11 mouse cellular contexts compared by ENCODE assay signal in genomic region chr2:45063300-45063890, GRCm38 (mm10). TPM values are rescaled to one million over a fixed set of nuclear protein-coding genes. Genes with fewer than 3 reads are reported as not detected.
A peak's percentile ranks its signal among the peaks of the same experiment; 100 is the strongest.
DNase-seq lines count a peak whose midpoint lies in the region; ATAC-seq and TF ChIP-seq lines count a peak whose summit lies in the region.
"Had no signal": no experiment of that assay in that cellular context is flagged by ENCODE, and none has a peak within 500 bp of the region (broad histone marks: within the 10 kb centered on the region; RNA-seq: fewer than 3 reads in every experiment).

No protein-coding gene starts in this region.

- no peak for DNase-seq in heart, postnatal 25 days (ENCODE audit: low spot score)
- no peak for DNase-seq in liver, embryonic 13.5 days
- DNase-seq in hindbrain, postnatal 0 days (ENCODE audit: low spot score): no peak
- DNase-seq in ovary, postnatal 10 days (ENCODE audit: low spot score): no peak
- DNase-seq: adrenal gland, postnatal 25 days; right cerebral cortex, adult 18-20 months; thymus, postnatal 4 days had no signal

- H3K27me3 ChIP-seq in heart, embryonic 14.5 days (ENCODE audit: control insufficient read depth, insufficient read depth, low read length): no peaks in the 10 kb centered on the region
- H3K27me3 ChIP-seq in liver, embryonic 13.5 days: no peaks in the 10 kb centered on the region
- no peaks in the 10 kb centered on the region for H3K27me3 ChIP-seq in liver, embryonic 12.5 days (replicated peaks)
- no peaks in the 10 kb centered on the region for H3K27me3 ChIP-seq in forebrain, embryonic 13.5 days
- no peaks in the 10 kb centered on the region for H3K27me3 ChIP-seq in hindbrain, postnatal 0 days (ENCODE audit: insufficient read depth, low read length)
- H3K27me3 ChIP-seq: Patski had no signal

- TF ChIP-seq CTCF in hindbrain, postnatal 0 days (IDR thresholded peaks at IDR 0.05; ENCODE audit: low read depth): no peak

- no peaks in the 10 kb centered on the region for H3K36me3 ChIP-seq in heart, embryonic 14.5 days (ENCODE audit: control insufficient read depth, insufficient read depth, low read length)
- H3K36me3 ChIP-seq in liver, embryonic 13.5 days: peaks cover 4% of the 10 kb centered on the region
- H3K36me3 ChIP-seq in liver, embryonic 12.5 days: peaks cover 23% of the 10 kb centered on the region
- peaks cover 10% of the 10 kb centered on the region; the same call in 1 of the 2 replicates for H3K36me3 ChIP-seq in forebrain, embryonic 13.5 days (ENCODE audit: poor library complexity, severe bottlenecking)
- H3K36me3 ChIP-seq in hindbrain, postnatal 0 days (ENCODE audit: insufficient read depth, low read length): no peaks in the 10 kb centered on the region

- no peak overlapping the region; the same call in 1 of the 2 replicates for H3K9ac ChIP-seq in heart, embryonic 14.5 days (ENCODE audit: low read length)
- H3K9ac ChIP-seq in liver, embryonic 13.5 days: no peak overlapping the region
- H3K9ac ChIP-seq in liver, embryonic 12.5 days: no peak overlapping the region
- H3K9ac ChIP-seq in forebrain, embryonic 13.5 days: no peak overlapping the region
- no peak overlapping the region for H3K9ac ChIP-seq in hindbrain, postnatal 0 days (replicated peaks; ENCODE audit: low read length)

- H3K9me3 ChIP-seq in heart, embryonic 14.5 days (ENCODE audit: control insufficient read depth, low read length): no peaks in the 10 kb centered on the region
- H3K9me3 ChIP-seq in liver, embryonic 13.5 days (replicated peaks): no peaks in the 10 kb centered on the region
- no peaks in the 10 kb centered on the region for H3K9me3 ChIP-seq in liver, embryonic 12.5 days (replicated peaks)
- no peaks in the 10 kb centered on the region for H3K9me3 ChIP-seq in forebrain, embryonic 13.5 days (replicated peaks)
- no peaks in the 10 kb centered on the region for H3K9me3 ChIP-seq in hindbrain, postnatal 0 days (ENCODE audit: low read length)

- H3K27ac ChIP-seq in heart, embryonic 14.5 days (replicated peaks in 1 of 2; ENCODE audit: control insufficient read depth in 1 of 2, insufficient read depth in 1 of 2, low read depth in 2 of 2, low read length in 2 of 2): peak overlapping the region; percentile 23 to 60; a peak in 2 of 4 replicates
- H3K27ac ChIP-seq in liver, embryonic 13.5 days: peak overlapping the region; percentile 21; the same call in 1 of the 2 replicates
- H3K27ac ChIP-seq in liver, embryonic 12.5 days: no peak overlapping the region; the same call in 1 of the 2 replicates
- H3K27ac ChIP-seq in forebrain, embryonic 13.5 days: 0 out of 2 replicates have a peak overlapping the region, but pooled peaks have one; percentile 19
- 0 out of 2 replicates have a peak overlapping the region, but pooled peaks have one; percentile 0 for H3K27ac ChIP-seq in hindbrain, postnatal 0 days

- no peak overlapping the region for H3K4me2 ChIP-seq in heart, embryonic 14.5 days (ENCODE audit: low read length)
- H3K4me2 ChIP-seq in liver, embryonic 13.5 days: no peak overlapping the region
- no peak overlapping the region for H3K4me2 ChIP-seq in liver, embryonic 12.5 days
- no peak overlapping the region for H3K4me2 ChIP-seq in forebrain, embryonic 13.5 days
- no peak overlapping the region for H3K4me2 ChIP-seq in hindbrain, postnatal 0 days (ENCODE audit: low read depth, low read length)

- ATAC-seq in heart, embryonic 14.5 days (ENCODE audit: insufficient number of reproducible peaks, insufficient read depth, low FRiP score, low read depth): no peak
- ATAC-seq in liver, embryonic 13.5 days (ENCODE audit: low read depth): no peak
- no peak for ATAC-seq in liver, embryonic 12.5 days
- no peak for ATAC-seq in forebrain, embryonic 13.5 days
- ATAC-seq in hindbrain, postnatal 0 days: 0 out of 2 replicates have a peak, but pooled peaks have one; percentile 21
- ATAC-seq: Patski had no signal

- no peak overlapping the region for H3K4me3 ChIP-seq in heart, embryonic 14.5 days (ENCODE audit: control insufficient read depth in 1 of 2, insufficient read depth in 1 of 2, low read depth in 1 of 2, low read length in 2 of 2)
- no peak overlapping the region for H3K4me3 ChIP-seq in liver, embryonic 13.5 days (replicated peaks)
- no peak overlapping the region for H3K4me3 ChIP-seq in liver, embryonic 12.5 days
- no peak overlapping the region for H3K4me3 ChIP-seq in forebrain, embryonic 13.5 days
- no peak overlapping the region for H3K4me3 ChIP-seq in hindbrain, postnatal 0 days (ENCODE audit: low read length)

- WGBS in heart, embryonic 14.5 days: 40% methylated on average over 7 of the region's 7 CpGs
- 62% methylated on average over 7 of the region's 7 CpGs for WGBS in liver, embryonic 13.5 days (ENCODE audit: insufficient replicate concordance)
- 62% methylated on average over 7 of the region's 7 CpGs for WGBS in liver, embryonic 12.5 days (ENCODE audit: insufficient replicate concordance)
- 17% methylated on average over 7 of the region's 7 CpGs for WGBS in forebrain, embryonic 13.5 days
- whole genome bisulfite sequencing in hindbrain, postnatal 0 days: 22% methylated on average over 7 of the region's 7 CpGs

- intact Hi-C loops in heart, postnatal 25 days (cut with DNase I): no loop called here

- peaks cover 19 to 48% of the 10 kb centered on the region in 2 experiments for H3K4me1 ChIP-seq in heart, embryonic 14.5 days (ENCODE audit: control insufficient read depth in 2 of 2, insufficient read depth in 2 of 2, low read length in 2 of 2)
- H3K4me1 ChIP-seq in liver, embryonic 13.5 days (replicated peaks): peaks cover 74% of the 10 kb centered on the region
- H3K4me1 ChIP-seq in liver, embryonic 12.5 days: peaks cover 74% of the 10 kb centered on the region
- peaks cover 64% of the 10 kb centered on the region for H3K4me1 ChIP-seq in forebrain, embryonic 13.5 days
- peaks cover 3% of the 10 kb centered on the region; the same call in 1 of the 2 replicates for H3K4me1 ChIP-seq in hindbrain, postnatal 0 days (ENCODE audit: insufficient read depth, low read length)

RNA-seq across cellular contexts. Expression of gene Zeb2, which starts 53.8 kb away (rescaled TPM):
- polyA plus RNA-seq in heart, embryonic 14.5 days (2014; fragmentation: Nextera tagmentation; extraction: Ambion mirVana): 22.0 and 22.2 TPM in 2 replicates
- total RNA-seq in heart, postnatal 25 days (2021): 10 to 100 TPM; 57.4 to 60.3 TPM
- polyA plus RNA-seq in liver, embryonic 13.5 days (2015; fragmentation: Nextera tagmentation; extraction: Ambion mirVana): 10.1 and 14.1 TPM in 2 replicates
- polyA plus RNA-seq in liver, embryonic 12.5 days (2016; fragmentation: Nextera tagmentation; extraction: Ambion mirVana): 22.1 and 24.3 TPM in 2 replicates
- polyA plus RNA-seq in forebrain, embryonic 13.5 days (2015; fragmentation: Nextera tagmentation; extraction: Ambion mirVana): 74.7 and 85.4 TPM in 2 replicates
- total RNA-seq in hindbrain, postnatal 0 days (2014; rRNA removed): 47.7 and 52.0 TPM in 2 replicates
- polyA plus RNA-seq in hindbrain, postnatal 0 days (2015; fragmentation: Nextera tagmentation; extraction: Ambion mirVana): 21.4 and 21.9 TPM in 2 replicates
